Mouse (Mus musculus) skeletal muscle tissue, postnatal 0 days (tissue): Measurements from ENCODE around the gene Unc93a. TPM values are rescaled to one million over a fixed set of nuclear protein-coding genes. Genes with fewer than 3 reads are reported as not detected.

Experiments
- polyA plus RNA-seq: library from polyadenylated mRNA; unstranded; fragments of >200 nt; fragmentation: Nextera tagmentation; extraction: Ambion mirVana; gene quantifications from 2 replicates; pipeline ENCODE4 v1.2.1, GENCODE M21; 2015

The Unc93a gene
- 0.13 TPM in 1 of 2 replicates, not detected in the other for polyA plus RNA-seq

DNA sequence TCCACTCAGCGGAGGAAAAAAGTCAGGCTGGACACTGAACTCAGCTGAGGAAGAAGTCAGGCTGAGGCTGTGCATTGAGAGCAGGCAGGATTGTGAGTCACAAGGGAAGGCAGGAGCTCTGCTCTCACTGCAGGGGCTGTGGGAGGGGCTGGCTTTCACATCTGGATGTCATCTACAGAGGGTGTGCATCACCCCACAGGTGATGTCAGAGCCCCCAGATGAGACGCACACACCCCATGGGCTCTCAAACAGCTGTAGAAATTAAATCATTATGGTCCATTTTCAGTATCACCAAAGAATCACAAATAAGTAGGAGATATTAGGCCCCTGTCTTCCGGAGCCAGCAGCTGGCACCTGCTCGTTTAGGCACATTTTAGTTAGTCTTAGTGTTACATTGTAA, at the start of gene Unc93a:
Unc93a (minus strand) TSS at position 101 of the 400 bp plus-strand sequence.

GRCm38 (mm10) chr17:13060804-13061203, 70.8 kb downstream of the Unc93a start, which contains the start of gene Tcp10b:
TSS of gene Tcp10b (plus strand) at chr17:13061104.

Other genes with a start within 250 kb of the Unc93a start
- gene Pnldc1, start 221.6 kb downstream of the Unc93a start, polyA plus RNA-seq, result 0.24 and 0.65 TPM in 2 replicates
- gene Tcp1, start 216.1 kb downstream of the Unc93a start, polyA plus RNA-seq, result 256 and 272 TPM in 2 replicates
- gene Mrpl18, start 215.5 kb downstream of the Unc93a start, polyA plus RNA-seq, result 169 and 177 TPM in 2 replicates
- 0.24 and 1.1 TPM in 2 replicates for gene Acat3, start 191.2 kb downstream of the Unc93a start, polyA plus RNA-seq
- 12.1 and 27.7 TPM in 2 replicates for gene Acat2, start 171.1 kb downstream of the Unc93a start, polyA plus RNA-seq
- 67.0 and 70.1 TPM in 2 replicates for gene Wtap, start 137.6 kb downstream of the Unc93a start, polyA plus RNA-seq
- gene Sod2, start 125.0 kb downstream of the Unc93a start, polyA plus RNA-seq, result 390 and 446 TPM in 2 replicates
- gene Gpr31b, start 79.5 kb downstream of the Unc93a start, polyA plus RNA-seq, result not detected in 2 replicates
- 0.07 and 0.09 TPM in 2 replicates for gene Tcp10b, start 70.7 kb downstream of the Unc93a start, polyA plus RNA-seq
- gene Smok2a, start 89.4 kb upstream of the Unc93a start, polyA plus RNA-seq, result not detected in 2 replicates
- not detected in 2 replicates for gene Smok2b, start 98.4 kb upstream of the Unc93a start, polyA plus RNA-seq
- gene Tcp10c, start 222.8 kb upstream of the Unc93a start, polyA plus RNA-seq, result not detected in 2 replicates